16 mouse cellular contexts compared by ENCODE assay signal in genomic region chr17:29718660-29719059, GRCm38 (mm10).
"Had no signal": no experiment of that assay in that cellular context is flagged by ENCODE, and none has a peak within 500 bp of the region (broad histone marks: within the 10 kb centered on the region; RNA-seq: fewer than 3 reads in every experiment).

No protein-coding gene starts in this region.

- H3K27ac ChIP-seq: kidney, embryonic 15.5 days; limb, embryonic 12.5 days; liver, embryonic 13.5 days; lung, embryonic 15.5 days; macrophage; midbrain, embryonic 15.5 days; neural tube, embryonic 12.5 days had no signal

- H3K9ac ChIP-seq: kidney, embryonic 15.5 days; limb, embryonic 12.5 days; liver, embryonic 13.5 days; liver, postnatal 0 days; lung, embryonic 15.5 days; midbrain, embryonic 15.5 days; neural tube, embryonic 12.5 days had no signal

- H3K9me3 ChIP-seq: kidney, embryonic 15.5 days; limb, embryonic 12.5 days; liver, embryonic 13.5 days; lung, embryonic 15.5 days; midbrain, embryonic 15.5 days; neural tube, embryonic 12.5 days had no signal

- H3K4me2 ChIP-seq: kidney, embryonic 15.5 days; limb, embryonic 12.5 days; liver, embryonic 13.5 days; lung, embryonic 15.5 days; midbrain, embryonic 11.5 days; midbrain, embryonic 15.5 days; neural tube, embryonic 12.5 days had no signal

- H3K27me3 ChIP-seq: kidney, embryonic 15.5 days; limb, embryonic 12.5 days; lung, embryonic 15.5 days; midbrain, embryonic 15.5 days; neural tube, embryonic 12.5 days had no signal

- DNase-seq: kidney, adult 2 months; kidney, postnatal 14 days; liver; liver, embryonic 13.5 days; liver, postnatal 0 days; lung, postnatal 14 days; thymus, adult 2 months; thymus, postnatal 25 days had no signal

- H3K36me3 ChIP-seq: liver, embryonic 13.5 days; lung, embryonic 15.5 days; midbrain, embryonic 15.5 days; neural tube, embryonic 12.5 days had no signal

- H3K4me3 ChIP-seq: kidney, embryonic 15.5 days; limb, embryonic 12.5 days; liver, embryonic 13.5 days; lung, embryonic 15.5 days; megakaryocyte, embryonic 14.5 days; midbrain, embryonic 15.5 days; neural tube, embryonic 12.5 days had no signal

- ATAC-seq: liver, postnatal 0 days; midbrain, embryonic 15.5 days had no signal
